Mouse (Mus musculus): Measurements from ENCODE around the gene Babam2.

Gene Babam2

DNA sequence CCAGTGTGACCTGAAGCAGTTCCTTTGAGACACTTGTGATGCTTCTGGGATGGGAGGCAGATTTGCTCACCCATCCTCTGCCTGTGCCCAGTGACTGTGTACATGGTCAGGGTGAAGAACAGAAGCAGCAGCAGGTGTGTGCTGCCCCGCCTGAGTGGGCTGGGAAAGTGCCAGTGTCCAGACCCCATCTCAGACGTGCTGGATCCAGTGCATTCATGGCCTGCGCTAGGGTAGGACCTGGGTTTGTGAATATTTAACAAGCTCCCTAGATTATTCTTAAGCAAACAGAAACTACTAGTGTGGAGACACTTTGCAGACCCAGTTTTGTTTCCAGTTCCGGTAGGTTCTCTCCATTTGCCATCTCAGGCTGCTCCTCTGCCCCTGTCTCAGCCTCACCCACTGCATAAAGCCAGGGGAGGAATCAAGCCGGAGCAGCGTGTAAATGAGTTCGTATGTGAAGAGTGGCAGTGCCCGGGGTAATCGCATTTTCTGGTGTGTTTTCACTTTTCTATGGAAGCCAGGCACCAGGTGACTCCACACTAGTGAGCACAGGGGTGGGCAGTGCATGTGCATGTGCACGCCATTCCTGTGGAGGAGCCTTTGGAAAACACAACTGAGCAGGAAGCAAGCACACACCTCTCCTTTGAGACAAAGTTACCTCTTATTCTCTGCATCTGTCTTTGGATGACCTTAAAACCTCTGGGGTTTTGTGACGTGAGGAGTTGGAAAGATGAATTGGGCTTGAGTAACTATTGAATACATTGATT is 290.2 kb downstream of the Babam2 start:
- DNase-seq (ENCODE audit: low spot score), result no peak

DNA sequence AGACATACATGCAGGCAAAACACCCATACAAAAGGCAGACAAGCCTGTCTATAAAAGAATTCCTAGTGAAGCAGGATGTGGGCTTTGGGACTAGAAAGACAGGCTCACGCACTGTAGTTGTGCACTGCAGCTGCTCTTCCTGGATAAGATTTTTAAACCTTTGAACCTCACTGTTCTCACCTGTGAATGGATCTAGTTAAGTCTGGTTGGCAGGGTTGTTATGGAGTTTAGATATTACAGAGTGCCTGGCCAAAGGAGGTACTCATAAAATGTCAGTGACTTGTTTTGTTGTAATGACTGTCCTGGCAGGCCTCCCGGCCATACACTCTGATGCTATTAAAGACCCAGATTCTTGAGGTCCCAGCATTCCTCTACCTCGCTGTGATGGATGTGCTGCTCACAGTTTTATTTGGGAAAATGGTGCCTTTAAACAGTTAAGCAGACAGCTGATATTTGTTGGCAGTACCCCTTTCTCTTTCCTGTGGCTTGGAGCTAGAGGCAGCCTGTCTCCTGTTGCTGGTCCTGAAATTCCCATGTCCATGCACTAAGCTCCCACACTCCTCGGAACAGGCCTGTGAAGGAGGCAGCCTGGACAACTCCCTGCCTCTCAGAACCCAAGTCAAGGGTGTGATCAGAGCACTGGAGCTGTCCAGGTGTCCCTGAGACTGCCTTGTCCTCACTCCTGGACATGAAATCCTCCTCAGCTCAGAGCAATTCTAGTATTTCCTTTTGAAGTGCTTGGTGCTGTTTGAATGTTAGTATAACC is 299.9 kb downstream of the Babam2 start:
- DNase-seq (ENCODE audit: low spot score), result no peak

DNA sequence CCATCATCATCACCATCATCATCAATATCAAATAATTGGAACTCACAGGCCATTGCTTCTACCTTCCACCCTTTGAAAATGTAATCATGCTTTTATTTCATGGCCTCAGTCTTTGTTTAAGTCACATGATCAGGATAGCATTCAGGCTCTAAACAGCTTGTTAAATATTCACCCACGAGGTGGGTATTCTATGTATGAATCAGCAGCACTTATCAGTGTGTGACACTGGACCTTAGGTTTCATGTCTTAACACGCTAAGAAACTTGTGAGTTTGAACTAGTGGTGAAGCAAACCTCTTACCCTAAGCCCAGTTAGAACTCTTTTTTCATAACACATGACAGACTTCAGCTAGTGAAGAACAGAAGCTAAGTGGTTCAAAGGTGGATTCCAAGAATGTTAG is 301.3 kb downstream of the Babam2 start:
- DNase-seq (ENCODE audit: low spot score), result no peak

GRCm38 (mm10) chr5:32000076-32000475 is 302.6 kb downstream of the Babam2 start:
- DNase-seq (ENCODE audit: low spot score), result no peak

DNA sequence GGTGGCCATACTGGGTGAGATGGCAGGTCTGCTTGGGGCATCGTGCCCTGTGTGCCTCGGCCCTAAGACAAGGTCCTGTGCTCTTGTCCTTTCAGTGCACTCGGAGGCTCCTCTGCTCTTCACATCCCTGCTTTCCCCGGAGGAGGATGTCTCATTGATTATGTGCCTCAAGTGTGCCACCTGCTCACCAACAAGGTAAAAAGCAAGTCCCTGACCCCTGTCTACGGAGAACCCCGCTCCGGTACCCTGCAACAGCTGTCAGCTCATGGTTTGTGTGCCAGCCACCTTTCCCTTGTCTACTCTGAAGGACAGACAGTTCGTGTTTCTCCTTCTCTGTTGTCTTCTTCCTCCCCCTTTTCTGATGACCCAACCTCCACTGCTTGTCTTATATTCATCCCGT is 303.8 kb downstream of the Babam2 start:
- DNase-seq (ENCODE audit: low spot score), result peak; percentile 14

GRCm38 (mm10) chr5:32001771-32002170 is 304.3 kb downstream of the Babam2 start:
- no peak for DNase-seq (ENCODE audit: low spot score)

GRCm38 (mm10) chr5:32008401-32008800 is 310.9 kb downstream of the Babam2 start:
- no peak for DNase-seq (ENCODE audit: low spot score)

GRCm38 (mm10) chr5:32010056-32010455 is 312.6 kb downstream of the Babam2 start:
- DNase-seq (ENCODE audit: low spot score), result no peak

DNA sequence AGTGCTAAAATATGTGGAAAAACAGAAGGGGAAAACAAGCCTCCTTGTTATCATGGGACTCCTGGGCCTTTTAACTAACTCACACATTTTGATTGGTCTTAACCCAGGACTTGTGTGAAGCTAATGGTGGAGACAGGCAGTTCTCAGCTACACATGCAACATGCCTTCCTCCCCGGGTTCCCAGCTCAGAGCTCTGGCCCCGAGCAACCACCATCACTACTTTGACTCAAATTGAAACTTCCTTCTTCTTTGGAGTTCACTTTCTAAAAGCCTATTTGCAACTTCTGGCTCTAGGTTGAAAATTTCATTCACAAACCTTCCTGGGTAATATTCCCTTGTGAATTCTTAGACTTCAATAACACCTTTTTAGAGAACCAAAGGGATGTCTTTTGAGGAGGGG is 315.6 kb downstream of the Babam2 start:
- DNase-seq (ENCODE audit: low spot score), result no peak

DNA sequence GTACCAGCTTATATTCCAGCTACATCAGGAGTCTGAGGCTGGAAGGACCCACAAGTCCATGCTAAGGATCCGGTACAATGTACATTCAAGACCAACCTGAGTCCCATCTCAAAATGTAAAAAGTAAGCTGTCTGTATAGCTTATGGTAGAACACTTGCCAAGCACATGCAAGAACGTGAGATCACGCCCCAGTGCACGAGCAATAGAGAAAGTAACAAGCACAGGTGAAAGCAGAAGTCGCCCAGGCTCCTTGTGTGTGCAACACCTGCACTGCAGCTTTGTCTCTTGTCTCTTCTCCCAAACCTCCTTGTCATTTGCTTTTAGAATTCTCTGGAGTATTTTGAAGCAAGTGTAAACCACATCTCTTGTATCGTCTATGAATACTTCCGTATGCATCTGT is 317.3 kb downstream of the Babam2 start:
- no peak for DNase-seq (ENCODE audit: low spot score)

DNA sequence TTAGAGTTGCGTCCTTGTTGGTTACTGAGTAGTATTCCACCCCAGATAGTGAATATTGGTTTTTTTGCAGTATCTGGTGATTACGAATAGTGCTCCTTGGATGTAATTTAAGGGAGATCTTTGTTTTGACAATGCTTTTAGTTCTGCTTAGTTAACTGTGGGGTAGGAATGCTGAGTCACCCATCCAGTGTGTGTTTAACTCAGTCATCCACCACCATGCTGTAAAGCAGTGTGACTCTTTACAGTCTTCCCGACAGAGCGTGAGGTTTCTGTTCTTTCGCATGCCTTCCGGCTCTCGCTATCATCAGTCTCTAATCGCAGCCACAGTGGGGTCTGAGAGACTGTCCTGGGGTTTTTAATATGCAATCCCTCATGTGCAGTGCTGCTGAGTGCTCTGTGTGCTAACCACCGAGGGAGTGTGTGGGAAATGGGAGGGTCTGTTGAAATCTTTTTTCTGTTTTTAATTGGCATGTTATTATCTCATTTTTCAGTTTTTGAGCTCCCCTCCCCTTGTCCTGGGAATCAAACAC is 318.5 kb downstream of the Babam2 start:
- no peak for DNase-seq (ENCODE audit: low spot score)

DNA sequence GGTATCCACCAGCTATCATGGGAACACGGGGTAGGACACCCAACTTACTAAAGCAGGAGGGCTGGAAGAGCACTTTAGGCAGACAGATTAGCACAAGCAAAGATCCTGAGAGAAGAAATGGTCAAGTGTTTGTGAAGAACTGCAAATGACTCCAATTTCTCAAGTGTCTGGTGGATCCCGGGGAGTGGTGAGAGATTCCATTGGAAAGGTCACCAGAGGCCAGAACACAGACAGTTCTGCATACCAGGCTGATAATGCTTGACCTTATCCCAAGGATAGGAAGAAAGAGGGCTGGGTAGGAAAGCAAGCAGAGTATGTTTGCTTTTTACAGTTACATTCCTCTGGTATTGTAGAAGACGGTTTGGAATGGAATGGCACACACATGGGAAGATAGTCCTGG is 320.2 kb downstream of the Babam2 start:
- no peak for DNase-seq (ENCODE audit: low spot score)

GRCm38 (mm10) chr5:32018276-32018675 is 320.8 kb downstream of the Babam2 start:
- no peak for DNase-seq (ENCODE audit: low spot score)

GRCm38 (mm10) chr5:32029834-32030433 is 332.4 kb downstream of the Babam2 start:
- DNase-seq (ENCODE audit: low spot score), result no peak

GRCm38 (mm10) chr5:32033185-32033584 is 335.7 kb downstream of the Babam2 start:
- no peak for DNase-seq (ENCODE audit: low spot score)

GRCm38 (mm10) chr5:32033621-32034020 is 336.1 kb downstream of the Babam2 start:
- DNase-seq (ENCODE audit: low spot score), result no peak

DNA sequence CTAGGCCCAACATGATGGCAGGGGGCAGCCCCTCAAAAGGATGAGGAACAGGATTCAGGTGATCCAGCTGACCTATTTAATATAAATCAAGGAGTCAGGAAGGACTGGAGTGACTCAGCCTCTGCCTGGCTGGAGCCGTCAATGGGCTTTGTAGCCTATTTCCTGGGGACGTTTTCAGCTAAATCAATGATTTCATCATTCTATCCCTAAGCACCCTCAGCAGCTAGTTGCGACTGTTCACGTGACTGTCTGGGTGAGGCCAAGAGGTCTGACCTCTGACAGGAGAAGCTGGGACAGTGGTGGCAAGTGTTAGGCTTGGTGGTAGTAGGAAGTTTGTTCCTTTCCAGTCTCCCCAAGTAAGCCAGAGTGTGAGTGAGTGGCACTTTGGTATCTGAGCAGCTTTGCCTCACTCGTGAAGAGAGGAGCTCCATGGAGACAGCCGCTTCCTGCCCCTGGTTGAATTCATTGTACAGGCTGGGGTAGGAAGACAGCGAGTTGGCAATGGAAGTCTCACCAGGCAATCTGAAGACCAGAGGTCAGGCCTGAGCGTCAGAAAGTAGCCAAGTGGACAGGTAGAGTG is 337.1 kb downstream of the Babam2 start:
- no peak for DNase-seq (ENCODE audit: low spot score)

GRCm38 (mm10) chr5:32035721-32036320 is 338.3 kb downstream of the Babam2 start:
- DNase-seq (ENCODE audit: low spot score), result no peak

DNA sequence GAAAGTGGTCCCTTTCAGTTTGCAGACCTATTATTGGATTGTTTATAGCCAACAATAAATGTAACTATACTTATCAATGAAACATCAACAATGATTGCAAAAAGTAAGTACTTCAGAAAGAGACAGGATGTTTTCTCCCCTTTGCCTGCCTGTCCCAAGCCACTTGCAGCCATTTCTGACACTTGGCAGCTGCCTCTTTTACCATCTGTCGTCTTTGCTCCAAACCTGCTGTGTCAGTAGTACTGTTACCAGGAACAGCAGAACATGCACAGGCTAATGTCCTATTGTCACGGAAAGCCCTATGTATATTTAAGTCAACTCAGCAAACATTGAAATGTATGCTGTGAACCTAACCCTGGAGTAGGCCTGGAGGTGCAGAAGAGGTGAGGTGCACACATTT is 339.4 kb downstream of the Babam2 start:
- no peak for DNase-seq (ENCODE audit: low spot score)

DNA sequence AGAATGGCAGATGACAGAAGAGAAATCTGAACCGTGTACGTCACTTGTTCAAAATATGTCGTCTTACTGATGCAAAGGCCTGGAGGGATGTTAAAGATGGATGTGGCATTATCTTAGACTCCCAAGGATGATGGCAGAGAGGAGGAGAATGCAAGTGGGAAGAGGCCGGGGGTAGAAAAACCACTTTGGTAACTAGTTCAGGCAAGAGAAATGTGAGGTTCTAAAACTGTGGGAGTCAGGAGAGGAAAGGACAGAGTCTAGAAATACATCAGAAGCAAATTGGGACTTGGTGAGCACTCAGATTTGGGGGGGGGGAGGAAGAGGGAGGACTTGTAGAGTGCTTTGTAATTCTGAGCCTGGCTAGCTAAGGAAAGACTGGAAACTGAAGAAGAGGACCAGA is 340.1 kb downstream of the Babam2 start:
- DNase-seq (ENCODE audit: low spot score), result no peak

GRCm38 (mm10) chr5:32038994-32039393 is 341.5 kb downstream of the Babam2 start:
- no peak for DNase-seq (ENCODE audit: low spot score)

DNA sequence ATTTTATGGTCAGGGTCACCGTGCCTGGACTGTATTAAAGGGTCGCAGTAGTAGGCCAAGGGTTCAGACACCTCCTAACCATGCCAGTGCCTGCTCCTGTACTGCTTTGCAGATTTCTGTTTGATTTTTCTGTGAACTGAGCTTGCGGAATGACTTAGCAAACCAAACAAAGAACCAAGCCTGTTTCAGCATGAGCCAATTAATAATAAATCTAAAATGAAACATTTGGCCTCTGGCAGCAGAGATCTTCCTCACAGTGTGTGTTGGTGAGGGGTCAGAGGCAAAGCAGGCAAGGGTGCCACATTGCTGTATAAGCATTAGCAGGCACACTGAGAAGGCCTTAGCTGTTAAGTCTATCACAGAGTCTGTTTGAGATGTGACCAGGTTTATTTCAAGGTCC is 342.0 kb downstream of the Babam2 start:
- no peak for DNase-seq (ENCODE audit: low spot score)
